Mouse (Mus musculus): ENCODE data around the gene Chac2.
"Not testable (repeated sequence)": the region's sequence is repeated elsewhere in the genome, so short reads cannot be mapped to it uniquely, and the experiment has no call there.

Gene Chac2

GRCm38 (mm10) chr11:30985877-30986624 is at the start of gene Chac2:
Chac2 (minus strand) TSS chr11:30986350.
- peak; percentile 90 for DNase-seq

- DNase-seq: no peak
These were observed 48.8 kb upstream of the Chac2 start for GRCm38 (mm10) chr11:31034958-31035357.

GRCm38 (mm10) chr11:31017466-31017865 is 31.3 kb upstream of the Chac2 start:
- DNase-seq: not testable (repeated sequence)

GRCm38 (mm10) chr11:31009668-31010067 is 23.5 kb upstream of the Chac2 start:
- not testable (repeated sequence) for DNase-seq

GRCm38 (mm10) chr11:31001169-31001908 is 15.2 kb upstream of the Chac2 start:
- no peak for DNase-seq

GRCm38 (mm10) chr11:31000028-31000427 is 13.9 kb upstream of the Chac2 start:
- no peak for DNase-seq

GRCm38 (mm10) chr11:30998704-30999103 is 12.6 kb upstream of the Chac2 start:
- no peak for DNase-seq

GRCm38 (mm10) chr11:30998199-30998598 is 12.0 kb upstream of the Chac2 start:
- no peak for DNase-seq

GRCm38 (mm10) chr11:30996670-30997069 is 10.5 kb upstream of the Chac2 start:
- no peak for DNase-seq

GRCm38 (mm10) chr11:30986625-30987017 is 471 bp upstream of the Chac2 start:
- DNase-seq: no peak

- no peak for DNase-seq
These were observed 913 bp downstream of the Chac2 start for GRCm38 (mm10) chr11:30985237-30985636.

GRCm38 (mm10) chr11:30954279-30954725 is 31.8 kb downstream of the Chac2 start, which contains the start of gene Erlec1:
Erlec1 (minus strand) TSS chr11:30954335.
- DNase-seq: peak; percentile 85

- peak; percentile 63 for DNase-seq
These were observed 32.5 kb downstream of the Chac2 start for GRCm38 (mm10) chr11:30953469-30954154.

- no peak for DNase-seq
These were observed 33.3 kb downstream of the Chac2 start for GRCm38 (mm10) chr11:30952829-30953228.

- DNase-seq: no peak
These were observed 42.6 kb downstream of the Chac2 start for GRCm38 (mm10) chr11:30943522-30943921.

GRCm38 (mm10) chr11:30928498-30928897 is 57.7 kb downstream of the Chac2 start:
- no peak for DNase-seq

- DNase-seq: no peak
These were observed 58.1 kb downstream of the Chac2 start for GRCm38 (mm10) chr11:30928079-30928478.
